9 mouse cellular contexts compared by ENCODE assay signal in the genomic region with DNA sequence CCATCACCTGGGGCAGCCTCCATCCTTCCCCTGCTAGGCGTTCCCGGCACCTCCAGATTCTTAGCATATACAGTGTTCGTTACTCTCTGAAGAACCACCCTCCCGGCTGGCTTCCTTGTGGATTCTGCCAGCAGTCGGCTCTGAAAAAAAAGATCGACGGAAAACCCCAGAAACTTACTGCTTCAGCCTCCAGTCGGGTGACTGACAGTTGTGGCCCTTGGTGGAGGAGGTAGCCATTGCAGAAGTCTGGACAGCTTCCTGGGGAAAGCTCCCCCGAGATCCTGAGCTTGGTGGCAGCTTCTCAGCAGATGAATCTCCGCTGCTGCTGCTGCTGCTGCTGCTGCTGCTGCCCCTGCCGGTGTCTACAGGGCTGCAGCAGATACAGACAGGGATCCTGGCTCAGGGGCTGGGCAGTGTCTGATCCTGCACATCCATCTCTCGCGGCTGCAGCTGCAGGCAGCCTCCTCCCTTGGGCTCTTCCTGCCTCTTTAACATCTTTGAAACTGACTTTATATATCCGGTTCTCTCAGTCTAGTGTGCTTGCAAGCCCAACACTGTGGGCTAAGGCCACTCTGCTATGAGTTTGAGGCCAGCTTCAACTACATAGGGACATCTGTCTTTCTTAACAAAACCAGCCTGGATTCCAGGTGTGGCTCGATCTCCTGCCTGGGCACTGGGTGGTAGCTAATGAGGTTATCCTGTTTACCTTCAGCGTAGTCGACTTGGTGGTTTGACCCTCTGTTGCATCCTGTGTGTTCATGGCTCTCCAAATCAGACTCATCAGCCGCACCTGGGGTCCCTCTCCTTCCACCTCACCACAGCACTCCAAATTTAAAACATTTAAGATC. TPM values are rescaled to one million over a fixed set of nuclear protein-coding genes. Genes with fewer than 3 reads are reported as not detected.
A peak's percentile ranks its signal among the peaks of the same experiment; 100 is the strongest.
DNase-seq lines count a peak whose midpoint lies in the region; ATAC-seq and TF ChIP-seq lines count a peak whose summit lies in the region.
"Had no signal": no experiment of that assay in that cellular context is flagged by ENCODE, and none has a peak within 500 bp of the region (broad histone marks: within the 10 kb centered on the region; RNA-seq: fewer than 3 reads in every experiment).

No protein-coding gene starts in this region.

- no peaks in the 10 kb centered on the region for H3K9me3 ChIP-seq in kidney, postnatal 0 days (replicated peaks; ENCODE audit: low read length)
- H3K9me3 ChIP-seq in embryonic facial prominence, embryonic 12.5 days, result no peaks in the 10 kb centered on the region
- H3K9me3 ChIP-seq in limb, embryonic 10.5 days (replicated peaks), result no peaks in the 10 kb centered on the region

- peaks cover 28% of the 10 kb centered on the region for H3K4me1 ChIP-seq in kidney, postnatal 0 days (replicated peaks; ENCODE audit: insufficient read depth, low read length)
- H3K4me1 ChIP-seq in embryonic facial prominence, embryonic 12.5 days, result peaks cover 20% of the 10 kb centered on the region
- peaks cover 41% of the 10 kb centered on the region for H3K4me1 ChIP-seq in limb, embryonic 10.5 days
- peaks cover 24% of the 10 kb centered on the region for H3K4me1 ChIP-seq in olfactory bulb, adult 2 months (ENCODE audit: control insufficient read depth, insufficient read depth, low read length)

- no peak; the same call in 1 of the 2 replicates for TF ChIP-seq CTCF in kidney, postnatal 0 days (IDR thresholded peaks at IDR 0.05; ENCODE audit: low read depth)
- TF ChIP-seq CTCF in olfactory bulb, adult 2 months (IDR thresholded peaks at IDR 0.05; ENCODE audit: insufficient read depth, low read depth, low read length), result peak; percentile 8; the same call in 1 of the 2 replicates

- no peak overlapping the region for H3K27ac ChIP-seq in kidney, postnatal 0 days
- H3K27ac ChIP-seq in embryonic facial prominence, embryonic 12.5 days, result no peak overlapping the region
- peak overlapping the region; percentile 71 for H3K27ac ChIP-seq in limb, embryonic 10.5 days
- H3K27ac ChIP-seq in olfactory bulb, adult 2 months (ENCODE audit: insufficient read depth, low read depth, low read length), result no peak overlapping the region
- H3K27ac ChIP-seq: macrophage had no signal

- peak overlapping the region; percentile 5; the same call in 1 of the 2 replicates for H3K4me3 ChIP-seq in kidney, postnatal 0 days (replicated peaks; ENCODE audit: low read depth, low read length)
- peak overlapping the region; percentile 9; the same call in 1 of the 2 replicates for H3K4me3 ChIP-seq in embryonic facial prominence, embryonic 12.5 days
- H3K4me3 ChIP-seq in limb, embryonic 10.5 days, result peak overlapping the region; percentile 39
- peak overlapping the region; percentile 13 for H3K4me3 ChIP-seq in olfactory bulb, adult 2 months (ENCODE audit: insufficient read depth, low read depth, low read length)

- WGBS in kidney, postnatal 0 days, result 21% methylated on average over 18 of the region's 18 CpGs
- 19% methylated on average over 18 of the region's 18 CpGs for WGBS in embryonic facial prominence, embryonic 12.5 days
- 19% methylated on average over 18 of the region's 18 CpGs for WGBS in limb, embryonic 10.5 days
- WGBS in olfactory bulb, adult 2 months, result 25% methylated on average over 18 of the region's 18 CpGs

- H3K36me3 ChIP-seq in kidney, postnatal 0 days (ENCODE audit: insufficient read depth, low read length), result no peaks in the 10 kb centered on the region
- H3K36me3 ChIP-seq in embryonic facial prominence, embryonic 12.5 days, result 0 out of 2 replicates have a peak, but pooled peaks cover 2% of the 10 kb centered on the region
- peaks cover 12% of the 10 kb centered on the region for H3K36me3 ChIP-seq in limb, embryonic 10.5 days

- 0 out of 2 replicates have a peak overlapping the region, but pooled peaks have one; percentile 13 for H3K4me2 ChIP-seq in kidney, postnatal 0 days (ENCODE audit: low read length)
- peak overlapping the region; percentile 23 for H3K4me2 ChIP-seq in embryonic facial prominence, embryonic 12.5 days (replicated peaks)

- DNase-seq in kidney, postnatal 0 days (ENCODE audit: low spot score), result no peak
- DNase-seq in kidney, postnatal 4 days, result no peak
- no peak for DNase-seq in limb, embryonic 10.5 days (ENCODE audit: low spot score)
- no peak for DNase-seq in spleen, postnatal 4 days (ENCODE audit: low spot score in 2 of 2)
- no peak for DNase-seq in gastrocnemius, postnatal 25 days

- H3K9ac ChIP-seq in kidney, postnatal 0 days (ENCODE audit: low read depth, low read length), result no peak overlapping the region; the same call in 1 of the 2 replicates
- no peak overlapping the region; the same call in 1 of the 2 replicates for H3K9ac ChIP-seq in embryonic facial prominence, embryonic 12.5 days

- ATAC-seq in kidney, postnatal 0 days (replicated peaks; ENCODE audit: low FRiP score, low read depth), result no peak
- no peak for ATAC-seq in embryonic facial prominence, embryonic 12.5 days (ENCODE audit: insufficient number of reproducible peaks, insufficient read depth, low FRiP score, low TSS enrichment)
- ATAC-seq in monocyte, adult 5-6 weeks (replicated peaks; ENCODE audit: insufficient number of reproducible peaks, low FRiP score, low TSS enrichment, poor library complexity, severe bottlenecking), result no peak

- no peak for TF ChIP-seq POLR2A in olfactory bulb, adult 2 months (IDR thresholded peaks at IDR 0.05; ENCODE audit: insufficient read depth, low read depth, low read length)

- no peaks in the 10 kb centered on the region for H3K27me3 ChIP-seq in kidney, postnatal 0 days (ENCODE audit: insufficient read depth, low read length)
- H3K27me3 ChIP-seq in embryonic facial prominence, embryonic 12.5 days, result no peaks in the 10 kb centered on the region
- no peaks in the 10 kb centered on the region for H3K27me3 ChIP-seq in limb, embryonic 10.5 days (ENCODE audit: low read depth, poor library complexity, severe bottlenecking)

RNA-seq across cellular contexts. Expression of a gene that starts 6.7 kb away (rescaled TPM):
- 90.2 and 100 TPM in 2 replicates for polyA plus RNA-seq in kidney, postnatal 0 days (2015; fragmentation: Nextera tagmentation; extraction: Ambion mirVana)
- 119 and 131 TPM in 2 replicates for polyA plus RNA-seq in embryonic facial prominence, embryonic 12.5 days (2016; fragmentation: Nextera tagmentation; extraction: Ambion mirVana)
- 140 and 145 TPM in 2 replicates for polyA plus RNA-seq in limb, embryonic 10.5 days (2016; fragmentation: Nextera tagmentation; extraction: Ambion mirVana)
- 233 TPM in 1 of 2 replicates, not detected in the other for polyA plus RNA-seq in olfactory bulb, adult 2 months (2012; ENCODE audit: insufficient read depth, insufficient read length, low replicate concordance, missing spikeins)
- total RNA-seq in monocyte, adult 5-6 weeks (2017), result 374 to 583 TPM (median 393 TPM) in 3 replicates
- 10 to 100 TPM; 66.7 to 69.1 TPM for total RNA-seq in gastrocnemius, postnatal 25 days (2021)

RNA-seq across cellular contexts. Expression of a gene that starts 9.8 kb away (rescaled TPM):
- polyA plus RNA-seq in kidney, postnatal 0 days (2015; fragmentation: Nextera tagmentation; extraction: Ambion mirVana), result 18.6 and 20.6 TPM in 2 replicates
- polyA plus RNA-seq in embryonic facial prominence, embryonic 12.5 days (2016; fragmentation: Nextera tagmentation; extraction: Ambion mirVana), result 12.3 and 16.7 TPM in 2 replicates
- polyA plus RNA-seq in limb, embryonic 10.5 days (2016; fragmentation: Nextera tagmentation; extraction: Ambion mirVana), result 4.2 and 5.3 TPM in 2 replicates
- polyA plus RNA-seq in olfactory bulb, adult 2 months (2012; ENCODE audit: insufficient read depth, insufficient read length, low replicate concordance, missing spikeins), result not detected in 2 replicates
- total RNA-seq in monocyte, adult 5-6 weeks (2017), result 55.9 to 84.5 TPM (median 72.8 TPM) in 3 replicates
- total RNA-seq in gastrocnemius, postnatal 25 days (2021), result 1 to 10 TPM; 2.8 to 3.1 TPM

RNA-seq across cellular contexts. Expression of a gene that starts 13.9 kb away (rescaled TPM):
- polyA plus RNA-seq in kidney, postnatal 0 days (2015; fragmentation: Nextera tagmentation; extraction: Ambion mirVana), result 15.3 and 19.4 TPM in 2 replicates
- 0.19 and 0.42 TPM in 2 replicates for polyA plus RNA-seq in embryonic facial prominence, embryonic 12.5 days (2016; fragmentation: Nextera tagmentation; extraction: Ambion mirVana)
- polyA plus RNA-seq in limb, embryonic 10.5 days (2016; fragmentation: Nextera tagmentation; extraction: Ambion mirVana), result 0.18 and 0.40 TPM in 2 replicates
- polyA plus RNA-seq in olfactory bulb, adult 2 months (2012; ENCODE audit: insufficient read depth, insufficient read length, low replicate concordance, missing spikeins), result not detected in 2 replicates
- total RNA-seq in monocyte, adult 5-6 weeks (2017), result 71.7 to 98.5 TPM (median 90.4 TPM) in 3 replicates
- total RNA-seq in gastrocnemius, postnatal 25 days (2021), result under 1 TPM; 0.28 to 0.67 TPM

RNA-seq across cellular contexts. Expression of a gene that starts 23.7 kb away (rescaled TPM):
- polyA plus RNA-seq in kidney, postnatal 0 days (2015; fragmentation: Nextera tagmentation; extraction: Ambion mirVana), result 12.9 and 13.5 TPM in 2 replicates
- polyA plus RNA-seq in embryonic facial prominence, embryonic 12.5 days (2016; fragmentation: Nextera tagmentation; extraction: Ambion mirVana), result 2.0 and 2.4 TPM in 2 replicates
- polyA plus RNA-seq in limb, embryonic 10.5 days (2016; fragmentation: Nextera tagmentation; extraction: Ambion mirVana), result 0.18 and 0.51 TPM in 2 replicates
- not detected in 2 replicates for polyA plus RNA-seq in olfactory bulb, adult 2 months (2012; ENCODE audit: insufficient read depth, insufficient read length, low replicate concordance, missing spikeins)
- total RNA-seq in monocyte, adult 5-6 weeks (2017), result 48.2 to 62.0 TPM (median 61.5 TPM) in 3 replicates
- total RNA-seq in gastrocnemius, postnatal 25 days (2021), result 1 to 10 TPM in 1 of 2 experiments, under 1 TPM in 1; 0.43 to 1.2 TPM

RNA-seq across cellular contexts. Expression of a gene that starts 37.0 kb away (rescaled TPM):
- 0.83 and 0.95 TPM in 2 replicates for polyA plus RNA-seq in kidney, postnatal 0 days (2015; fragmentation: Nextera tagmentation; extraction: Ambion mirVana)
- polyA plus RNA-seq in embryonic facial prominence, embryonic 12.5 days (2016; fragmentation: Nextera tagmentation; extraction: Ambion mirVana), result 0.43 and 0.48 TPM in 2 replicates
- 0.31 and 0.66 TPM in 2 replicates for polyA plus RNA-seq in limb, embryonic 10.5 days (2016; fragmentation: Nextera tagmentation; extraction: Ambion mirVana)
- polyA plus RNA-seq in olfactory bulb, adult 2 months (2012; ENCODE audit: insufficient read depth, insufficient read length, low replicate concordance, missing spikeins), result not detected in 2 replicates
- total RNA-seq in monocyte, adult 5-6 weeks (2017), result 7.8 to 18.9 TPM (median 17.6 TPM) in 3 replicates
- total RNA-seq in gastrocnemius, postnatal 25 days (2021), result not detected
